Mouse (Mus musculus) embryonic facial prominence, embryonic 15.5 days (tissue): Measurements from ENCODE around the gene Pitpnm2. TPM values are rescaled to one million over a fixed set of nuclear protein-coding genes. Genes with fewer than 3 reads are reported as not detected.
"Not testable (repeated sequence)": the region's sequence is repeated elsewhere in the genome, so short reads cannot be mapped to it uniquely, and the experiment has no call there.

ENCODE experiments used
- ATAC-seq: fragments of 200-750 bp; cut with Nextera tagmentation; 2 replicates; pipeline ENCODE4 v1.8.0; 2017; ENCODE audit warnings: low read depth, moderate TSS enrichment; ENCODE audit not compliant: insufficient number of reproducible peaks, low FRiP score, low TSS enrichment
- H3K27ac ChIP-seq: fragments of 300-500 bp; sonication (generic); replicated peaks from 2 replicates; pipeline ENCODE4 v1.5.1; 2015; ENCODE audit warnings: mild to moderate bottlenecking, inconsistent platforms
- H3K27me3 ChIP-seq: fragments of 300-500 bp; sonication (generic); 2 replicates; pipeline ENCODE4 v1.6.1; 2015; ENCODE audit warnings: inconsistent platforms
- H3K36me3 ChIP-seq: fragments of 300-500 bp; sonication (generic); 2 replicates; pipeline ENCODE4 v1.6.1; 2015; ENCODE audit warnings: mild to moderate bottlenecking, inconsistent platforms
- H3K4me1 ChIP-seq: fragments of 300-500 bp; sonication (generic); 2 replicates; pipeline ENCODE4 v1.6.1; 2015; ENCODE audit warnings: inconsistent platforms
- H3K4me2 ChIP-seq: fragments of 300-500 bp; sonication (generic); replicated peaks from 2 replicates; pipeline ENCODE4 v1.6.1; 2015; ENCODE audit warnings: mild to moderate bottlenecking, inconsistent platforms
- H3K4me3 ChIP-seq: fragments of 300-500 bp; sonication (generic); replicated peaks from 2 replicates; pipeline ENCODE4 v1.5.1; 2015; ENCODE audit warnings: mild to moderate bottlenecking, inconsistent platforms
- H3K9ac ChIP-seq: fragments of 300-500 bp; sonication (generic); 2 replicates; pipeline ENCODE4 v1.6.1; 2015; ENCODE audit warnings: inconsistent platforms
- H3K9me3 ChIP-seq: fragments of 300-500 bp; sonication (generic); replicated peaks from 2 replicates; pipeline ENCODE4 v1.6.1; 2016; ENCODE audit warnings: inconsistent platforms
- WGBS: fragments of 180-500 bp; shearing (Covaris S2); methylation state at CpG from one replicate; pipeline ENCODE4 v1.1.7; 2015; 5-methylcytosine and 5-hydroxymethylcytosine counted together
- polyA plus RNA-seq: library from polyadenylated mRNA; unstranded; fragments of >200 nt; fragmentation: Nextera tagmentation; extraction: Ambion mirVana; gene quantifications from 2 replicates; pipeline ENCODE4 v1.2.1, GENCODE M21; 2015

The Pitpnm2 gene
- polyA plus RNA-seq, 1 experiment from 2014 or later, result 5.0 TPM

DNA sequence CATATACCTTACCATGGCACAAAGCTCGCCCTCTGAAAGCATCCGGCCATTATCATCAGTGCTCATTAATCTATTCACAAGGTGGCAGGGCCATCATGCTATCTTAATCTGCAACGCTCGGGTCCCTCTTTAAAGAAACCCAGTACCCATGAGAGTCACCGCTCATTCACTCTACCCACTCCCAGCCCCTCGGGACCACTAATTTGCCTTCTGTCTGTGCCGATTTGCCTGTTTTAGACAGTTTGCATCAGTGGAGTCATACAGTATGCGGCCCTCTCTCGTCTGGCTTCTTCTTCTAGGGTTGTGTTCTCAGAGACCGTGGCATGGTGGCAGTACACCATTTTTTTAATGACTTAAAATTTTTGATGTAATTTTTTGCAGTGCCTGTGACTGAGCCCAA lies 30.1 kb downstream of the Pitpnm2 start:
- Histone ChIP-seq H3K4me2 (no peak overlapping the region), H3K27ac (no peak overlapping the region), H3K4me1 (peaks cover 47% of the 10 kb centered on the region), H3K36me3 (no peaks in the 10 kb centered on the region; the same call in 1 of the 2 replicates), H3K4me3 (no peak overlapping the region), H3K9ac (no peak overlapping the region), H3K9me3 (no peaks in the 10 kb centered on the region), H3K27me3 (no peaks in the 10 kb centered on the region)
- WGBS, result 86% methylated on average over 10 of the region's 10 CpGs
- no peak for ATAC-seq

DNA sequence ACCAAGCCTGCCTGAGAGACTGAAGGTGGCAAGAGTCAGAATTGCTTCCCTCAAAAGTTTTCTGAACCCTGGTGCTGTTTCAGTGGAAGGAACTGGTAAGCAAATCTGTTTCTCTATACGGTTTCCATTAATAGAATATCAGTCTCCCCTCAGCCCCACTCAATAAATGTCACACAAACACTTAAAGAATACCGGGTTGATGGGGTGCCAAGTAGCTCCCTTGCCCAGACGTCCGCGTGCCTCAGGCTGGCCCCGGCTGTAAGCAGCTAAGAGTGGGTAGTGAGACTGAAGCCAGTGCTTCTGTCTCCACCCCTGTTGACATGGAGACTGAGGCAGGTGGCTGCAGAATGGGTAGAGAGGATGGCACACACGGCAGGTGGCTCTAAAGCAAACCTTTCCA lies 30.6 kb downstream of the Pitpnm2 start:
- no peak for ATAC-seq
- Histone ChIP-seq H3K27ac (no peak overlapping the region), H3K36me3 (no peaks in the 10 kb centered on the region; the same call in 1 of the 2 replicates), H3K4me2 (no peak overlapping the region), H3K27me3 (no peaks in the 10 kb centered on the region), H3K9me3 (no peaks in the 10 kb centered on the region), H3K4me1 (peaks cover 47% of the 10 kb centered on the region), H3K9ac (no peak overlapping the region), H3K4me3 (no peak overlapping the region)
- 72% methylated on average over 7 of the region's 7 CpGs for WGBS

DNA sequence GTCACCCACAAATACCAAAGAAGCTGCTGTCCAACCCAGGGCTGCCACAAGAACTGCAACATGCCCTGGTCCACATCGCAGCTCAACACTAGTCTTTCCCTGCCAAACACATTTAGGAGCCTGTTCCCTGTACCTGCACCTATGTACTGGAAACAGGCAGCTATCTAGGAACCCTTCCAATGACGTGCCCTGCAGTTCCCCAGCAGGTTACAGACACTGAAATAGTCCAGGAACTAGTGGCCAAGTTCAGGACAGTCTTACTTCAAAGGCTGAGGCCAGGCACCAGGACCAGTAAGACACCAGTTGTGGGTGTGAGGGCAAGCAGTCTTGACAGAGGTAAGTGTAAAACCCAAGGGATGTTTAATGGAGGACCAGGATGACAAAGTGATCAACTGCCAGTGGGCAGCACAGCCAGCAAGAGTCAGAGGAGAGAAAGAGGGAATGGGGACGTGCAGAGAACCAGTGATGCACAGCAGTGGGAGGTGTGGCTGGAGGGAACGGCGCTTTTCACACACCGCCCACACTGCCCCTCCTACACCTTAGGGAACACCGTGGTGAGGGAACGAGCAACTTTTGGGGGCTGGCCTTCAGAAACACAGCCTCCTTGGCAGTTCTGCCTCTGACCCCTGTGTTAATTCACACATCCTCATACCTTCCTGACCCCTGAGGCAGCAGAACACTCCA lies 31.9 kb downstream of the Pitpnm2 start:
- 64% methylated on average over 8 of the region's 8 CpGs for WGBS
- Histone ChIP-seq H3K4me3 (no peak overlapping the region), H3K9me3 (no peaks in the 10 kb centered on the region), H3K27ac (no peak overlapping the region), H3K4me1 (peaks cover 46% of the 10 kb centered on the region), H3K36me3 (no peaks in the 10 kb centered on the region; the same call in 1 of the 2 replicates), H3K9ac (no peak overlapping the region), H3K4me2 (no peak overlapping the region), H3K27me3 (no peaks in the 10 kb centered on the region)
- ATAC-seq, result no peak

DNA sequence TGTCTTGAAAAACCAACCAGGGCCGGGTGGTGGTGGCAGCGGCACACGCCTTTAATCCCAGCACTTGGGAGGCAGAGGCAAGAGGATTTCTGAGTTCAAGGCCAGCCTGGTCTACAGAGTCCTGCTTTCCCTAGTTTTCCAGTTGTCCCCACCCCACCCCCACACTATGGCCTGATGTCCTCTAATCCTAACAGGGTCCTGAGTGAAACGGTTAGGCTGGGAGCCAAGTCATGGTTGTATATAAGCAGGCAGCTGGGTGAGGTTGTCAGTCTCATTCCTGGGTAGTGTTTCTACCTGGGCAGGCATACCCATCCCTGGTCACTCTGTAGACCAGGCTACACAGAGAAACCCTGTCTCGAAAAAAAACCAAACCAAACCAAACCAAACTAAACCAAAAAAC lies 32.5 kb downstream of the Pitpnm2 start:
- H3K4me1 ChIP-seq, result peaks cover 40% of the 10 kb centered on the region
- H3K4me3 ChIP-seq, H3K27me3 ChIP-seq, ATAC-seq, H3K36me3 ChIP-seq, H3K27ac ChIP-seq, H3K4me2 ChIP-seq, H3K9me3 ChIP-seq, H3K9ac ChIP-seq: not testable (repeated sequence)
- 85% methylated on average over 5 of the region's 5 CpGs for WGBS

DNA sequence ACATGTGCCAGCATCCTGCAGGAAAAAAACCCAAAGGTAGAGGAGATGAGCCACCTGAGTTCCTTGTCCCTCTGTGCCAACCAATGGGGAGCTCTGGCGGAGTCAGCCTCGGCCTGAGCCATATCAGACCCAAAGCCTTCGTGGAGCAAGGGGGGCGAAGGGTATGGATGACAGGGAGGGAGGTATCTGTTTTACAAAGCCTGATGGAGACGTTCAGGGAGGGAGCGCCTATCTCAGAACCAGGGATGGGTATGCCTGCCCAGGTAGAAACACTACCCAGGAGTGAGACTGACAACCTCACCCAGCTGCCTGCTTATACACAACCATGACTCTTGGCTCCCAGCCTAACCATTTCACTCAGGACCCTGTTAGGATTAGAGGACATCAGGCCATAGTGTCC lies 33.2 kb downstream of the Pitpnm2 start:
- Histone ChIP-seq H3K9ac (no peak overlapping the region), H3K36me3 (no peaks in the 10 kb centered on the region; the same call in 1 of the 2 replicates), H3K9me3 (no peaks in the 10 kb centered on the region), H3K4me1 (peaks cover 33% of the 10 kb centered on the region), H3K27ac (no peak overlapping the region), H3K27me3 (no peaks in the 10 kb centered on the region), H3K4me2 (no peak overlapping the region), H3K4me3 (no peak overlapping the region)
- 86% methylated on average over 6 of the region's 6 CpGs for WGBS
- ATAC-seq, result no peak

DNA sequence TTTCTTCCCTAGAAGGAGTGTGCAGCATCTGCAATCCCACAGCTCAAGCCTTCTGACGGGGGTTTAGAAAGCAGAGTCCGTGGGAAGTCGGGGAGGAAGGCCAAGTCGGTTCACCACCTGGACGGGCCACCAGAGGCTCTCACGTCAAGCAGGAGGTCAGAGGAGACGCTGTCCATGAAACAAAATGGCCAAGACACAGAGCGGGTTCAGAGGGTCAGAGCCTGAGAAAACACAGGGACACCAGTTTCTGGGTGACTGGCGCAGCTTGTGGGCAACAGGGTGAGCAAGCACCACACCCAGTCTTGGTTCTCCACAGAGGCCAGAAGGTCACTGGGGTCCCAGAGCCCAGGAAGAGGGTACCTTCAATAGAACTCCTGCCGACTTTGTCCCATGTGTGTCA lies 33.9 kb downstream of the Pitpnm2 start:
- no peak overlapping the region for H3K27ac ChIP-seq
- H3K9ac ChIP-seq, result no peak overlapping the region
- 77% methylated on average over 10 of the region's 10 CpGs for WGBS
- H3K27me3 ChIP-seq, result no peaks in the 10 kb centered on the region
- H3K4me1 ChIP-seq, result peaks cover 26% of the 10 kb centered on the region
- no peak overlapping the region for H3K4me3 ChIP-seq
- H3K9me3 ChIP-seq, result no peaks in the 10 kb centered on the region
- H3K36me3 ChIP-seq, result no peaks in the 10 kb centered on the region; the same call in 1 of the 2 replicates
- no peak overlapping the region for H3K4me2 ChIP-seq
- ATAC-seq, result no peak

DNA sequence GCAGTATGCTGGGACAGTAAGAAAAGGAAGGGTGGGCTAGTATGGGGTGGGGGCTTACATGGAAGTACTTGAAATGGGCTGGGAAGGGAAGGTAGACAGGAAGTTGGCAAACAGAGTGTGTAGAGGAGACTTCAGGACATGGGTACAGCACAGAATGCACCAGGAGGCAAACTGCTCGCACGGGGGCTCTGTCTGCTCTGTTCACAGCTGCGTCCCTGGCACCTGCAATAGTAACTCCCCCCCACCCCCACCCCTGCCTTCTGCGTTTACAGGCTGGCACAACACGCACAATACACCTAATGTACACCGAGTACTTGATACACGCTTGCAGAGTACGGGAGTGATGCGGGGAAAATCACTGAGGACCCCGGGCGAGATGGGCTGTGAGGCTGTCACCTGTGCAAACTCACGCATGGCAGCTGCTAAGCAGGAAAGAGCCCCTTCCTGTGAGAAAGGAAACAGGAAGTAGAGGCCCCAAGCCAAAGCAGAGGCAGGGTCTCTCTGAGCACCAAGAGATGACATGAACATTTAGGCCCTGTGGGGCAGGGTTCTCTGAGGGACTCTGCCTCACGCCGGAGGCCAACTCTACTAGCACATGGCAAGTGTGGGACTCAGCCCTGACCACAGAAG lies 34.9 kb downstream of the Pitpnm2 start:
- no peaks in the 10 kb centered on the region; the same call in 1 of the 2 replicates for H3K36me3 ChIP-seq
- no peak overlapping the region for H3K9ac ChIP-seq
- H3K4me3 ChIP-seq, result no peak overlapping the region
- peaks cover 22% of the 10 kb centered on the region; the same call in 1 of the 2 replicates for H3K4me1 ChIP-seq
- no peak overlapping the region for H3K4me2 ChIP-seq
- WGBS, result 80% methylated on average over 14 of the region's 14 CpGs
- H3K27ac ChIP-seq, result peak overlapping the region; percentile 31
- ATAC-seq, result no peak
- H3K9me3 ChIP-seq, result no peaks in the 10 kb centered on the region
- H3K27me3 ChIP-seq, result no peaks in the 10 kb centered on the region

DNA sequence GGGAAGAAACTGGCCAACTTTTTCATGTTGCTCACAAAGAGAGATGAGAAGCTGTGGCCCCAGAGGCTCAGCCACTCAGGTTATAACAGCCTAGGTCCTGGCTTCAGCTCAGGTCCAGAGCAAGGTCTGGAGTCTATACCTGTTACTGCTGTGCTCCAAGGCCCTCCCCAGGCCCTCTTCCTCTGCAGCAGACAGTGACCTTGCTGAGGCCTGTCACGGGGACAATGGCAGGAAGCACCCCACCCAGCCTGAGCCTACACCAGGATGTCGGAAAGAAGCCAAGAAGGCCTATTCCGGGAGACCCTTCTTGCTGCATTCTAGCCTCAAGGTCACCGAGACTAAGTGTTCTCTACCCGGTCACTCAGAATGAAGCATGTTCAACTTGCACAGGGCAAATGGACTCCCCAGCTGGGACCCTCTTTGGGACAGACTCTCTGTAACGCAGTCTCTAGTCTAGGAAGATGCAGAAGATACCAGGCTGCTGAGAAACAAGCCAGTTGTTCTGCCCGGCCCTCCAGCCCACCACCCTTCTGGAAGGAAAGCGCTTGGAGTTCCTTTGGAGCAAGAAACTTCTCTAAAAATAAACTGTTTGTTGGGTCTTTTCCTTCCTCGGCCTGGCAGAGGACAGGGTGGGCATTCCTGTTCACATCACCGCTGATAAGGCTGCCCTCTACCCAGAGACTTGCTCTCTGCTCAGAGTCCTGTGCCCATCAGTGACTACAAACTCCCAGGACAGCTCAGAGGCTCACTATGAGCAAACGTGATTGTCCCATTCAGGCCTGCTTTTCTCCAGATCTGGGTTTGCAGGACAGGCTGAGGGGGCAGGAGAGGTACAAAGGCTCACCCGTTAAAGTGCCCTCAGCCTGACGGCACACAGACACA lies 35.7 kb downstream of the Pitpnm2 start:
- Histone ChIP-seq H3K27me3 (no peaks in the 10 kb centered on the region), H3K4me2 (no peak overlapping the region), H3K9me3 (no peaks in the 10 kb centered on the region), H3K36me3 (no peaks in the 10 kb centered on the region; the same call in 1 of the 2 replicates), H3K4me3 (no peak overlapping the region), H3K4me1 (peaks cover 17% of the 10 kb centered on the region; the same call in 1 of the 2 replicates), H3K9ac (no peak overlapping the region), H3K27ac (peak overlapping the region; percentile 31; the same call in 1 of the 2 replicates)
- WGBS, result 80% methylated on average over 13 of the region's 13 CpGs
- ATAC-seq, result no peak

DNA sequence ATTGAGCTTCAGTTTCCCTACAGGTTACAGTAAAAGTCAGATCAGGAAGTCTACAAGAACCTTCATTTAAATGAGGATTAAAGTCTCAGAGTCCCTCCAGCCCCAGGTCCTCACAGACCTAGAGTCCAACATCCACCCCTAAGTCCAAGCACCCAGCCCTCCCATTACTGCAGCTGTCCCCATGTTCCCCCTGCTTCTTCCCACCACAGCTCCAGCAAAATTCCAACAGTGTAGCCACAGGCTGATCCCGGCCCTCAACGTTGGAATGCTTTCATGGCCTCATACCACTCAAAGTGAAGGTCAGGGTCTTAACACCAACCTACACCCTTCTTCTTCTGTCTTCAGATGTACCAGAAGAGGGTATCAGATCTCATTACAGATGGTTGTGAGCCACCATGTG lies 37.9 kb downstream of the Pitpnm2 start:
- Histone ChIP-seq H3K4me2 (no peak overlapping the region), H3K9me3 (no peaks in the 10 kb centered on the region), H3K4me3 (no peak overlapping the region), H3K9ac (no peak overlapping the region), H3K36me3 (no peaks in the 10 kb centered on the region; the same call in 1 of the 2 replicates), H3K27me3 (no peaks in the 10 kb centered on the region), H3K27ac (no peak overlapping the region), H3K4me1 (peaks cover 26% of the 10 kb centered on the region)
- no peak for ATAC-seq
- 84% methylated on average over 2 of the region's 2 CpGs for WGBS

DNA sequence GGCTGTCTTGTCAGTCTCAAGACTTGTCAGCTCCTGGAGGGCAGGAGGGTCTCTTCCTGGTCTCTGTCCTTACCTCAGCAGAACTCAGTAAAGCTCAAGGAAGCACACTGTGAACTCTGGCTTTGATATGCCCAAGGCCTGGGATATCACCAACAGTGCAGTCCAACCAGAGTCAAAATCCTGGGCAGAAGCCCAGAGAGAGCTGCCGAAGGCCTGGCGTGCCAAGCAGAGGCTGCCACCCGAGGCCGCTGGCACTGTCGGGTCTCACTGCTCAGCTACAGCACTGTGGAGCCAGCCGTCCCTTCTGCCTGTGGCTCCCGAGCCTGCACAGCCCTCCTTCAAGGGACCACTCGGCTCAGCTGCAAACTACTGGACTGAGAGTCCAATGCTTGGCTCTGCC lies 38.3 kb downstream of the Pitpnm2 start:
- no peak for ATAC-seq
- Histone ChIP-seq H3K4me2 (no peak overlapping the region), H3K27ac (no peak overlapping the region), H3K9me3 (no peaks in the 10 kb centered on the region), H3K9ac (no peak overlapping the region), H3K36me3 (no peaks in the 10 kb centered on the region; the same call in 1 of the 2 replicates), H3K4me3 (no peak overlapping the region), H3K27me3 (no peaks in the 10 kb centered on the region), H3K4me1 (peaks cover 30% of the 10 kb centered on the region)
- WGBS, result 78% methylated on average over 8 of the region's 8 CpGs
